In genomic region chr7:68369694-68370093, GRCm38 (mm10) we compare ENCODE assay signal across 7 mouse cellular contexts.
DNase-seq lines count a peak whose midpoint lies in the region; ATAC-seq lines count a peak whose summit lies in the region.

No protein-coding gene starts in this region.

- H3K4me2 ChIP-seq in limb, embryonic 13.5 days (replicated peaks) = peak overlapping the region; percentile 60
- peak overlapping the region; percentile 42 for H3K4me2 ChIP-seq in midbrain, embryonic 16.5 days (ENCODE audit: low read length)

- no peak overlapping the region for H3K9ac ChIP-seq in limb, embryonic 13.5 days
- no peak overlapping the region for H3K9ac ChIP-seq in midbrain, embryonic 16.5 days (ENCODE audit: low read depth, low read length)

- peak; percentile 72 to 76 for DNase-seq in adrenal gland, adult 18-20 months (ENCODE audit: low spot score in 2 of 2)
- peak; percentile 92 for DNase-seq in embryo, embryonic 10.5 days (ENCODE audit: low spot score)
- DNase-seq in gastrocnemius, postnatal 4 days (ENCODE audit: low spot score in 2 of 2) = peak; percentile 59 to 74
- peak; percentile 80 for DNase-seq in kidney, adult 18-20 months
- peak; percentile 34 to 69 for DNase-seq in spleen, adult 18-20 months

- H3K27me3 ChIP-seq in limb, embryonic 13.5 days = peaks cover 44% of the 10 kb centered on the region
- H3K27me3 ChIP-seq in midbrain, embryonic 16.5 days (ENCODE audit: control insufficient read depth, insufficient read depth, low read depth, low read length) = peaks cover 14% of the 10 kb centered on the region; the same call in 1 of the 2 replicates

- H3K36me3 ChIP-seq in limb, embryonic 13.5 days = no peaks in the 10 kb centered on the region
- no peaks in the 10 kb centered on the region for H3K36me3 ChIP-seq in midbrain, embryonic 16.5 days (ENCODE audit: control insufficient read depth, insufficient read depth, low read length)

- no peaks in the 10 kb centered on the region for H3K9me3 ChIP-seq in limb, embryonic 13.5 days
- H3K9me3 ChIP-seq in midbrain, embryonic 16.5 days (replicated peaks; ENCODE audit: control insufficient read depth, low read length, poor library complexity, severe bottlenecking) = no peaks in the 10 kb centered on the region

- peaks cover 14% of the 10 kb centered on the region for H3K4me1 ChIP-seq in limb, embryonic 13.5 days
- H3K4me1 ChIP-seq in midbrain, embryonic 16.5 days (ENCODE audit: control insufficient read depth, insufficient read depth, low read length) = peaks cover 5% of the 10 kb centered on the region; the same call in 1 of the 2 replicates

- no peak overlapping the region for H3K27ac ChIP-seq in limb, embryonic 13.5 days
- no peak overlapping the region for H3K27ac ChIP-seq in midbrain, embryonic 16.5 days (ENCODE audit: low read length)

- under 1% methylated on average over 11 of the region's 13 CpGs for WGBS in limb, embryonic 13.5 days
- WGBS in midbrain, embryonic 16.5 days = 2% methylated on average over 12 of the region's 13 CpGs

- ATAC-seq in limb, embryonic 13.5 days (ENCODE audit: low FRiP score, low read depth) = peak; percentile 37; the same call in 1 of the 2 replicates
- peak; percentile 29; the same call in 1 of the 2 replicates for ATAC-seq in midbrain, embryonic 16.5 days

- peak overlapping the region; percentile 36 for H3K4me3 ChIP-seq in limb, embryonic 13.5 days
- peak overlapping the region; percentile 22; the same call in 1 of the 2 replicates for H3K4me3 ChIP-seq in midbrain, embryonic 16.5 days (ENCODE audit: low read depth, low read length)
